Mouse (Mus musculus) kidney, postnatal 0 days (tissue): ENCODE results near the gene Gnas. TPM values are rescaled to one million over a fixed set of nuclear protein-coding genes. Genes with fewer than 3 reads are reported as not detected.

Source experiments
- ATAC-seq: fragments of 200-750 bp; cut with Nextera tagmentation; replicated peaks from 2 replicates; pipeline ENCODE4 v1.8.0; 2017; ENCODE audit warnings: low read depth, moderate number of reproducible peaks, moderate TSS enrichment, moderate library complexity; ENCODE audit not compliant: low FRiP score
- DNase-seq: peaks from one replicate; pipeline ENCODE4 v3.0.0-alpha.2; 2016; ENCODE audit warnings: low spot score
- H3K27ac ChIP-seq: fragments of 300-500 bp; sonication (generic); 2 replicates; pipeline ENCODE4 v1.5.1; 2014; ENCODE audit warnings: mild to moderate bottlenecking
- H3K27me3 ChIP-seq: fragments of 300-500 bp; sonication (generic); 2 replicates; pipeline ENCODE4 v1.6.1; 2014; ENCODE audit warnings: low read length, mixed read lengths; ENCODE audit not compliant: insufficient read depth
- H3K36me3 ChIP-seq: fragments of 300-500 bp; sonication (generic); 2 replicates; pipeline ENCODE4 v1.6.1; 2014; ENCODE audit warnings: low read length, mixed read lengths; ENCODE audit not compliant: insufficient read depth
- H3K4me1 ChIP-seq: fragments of 300-500 bp; sonication (generic); replicated peaks from 2 replicates; pipeline ENCODE4 v1.6.1; 2014; ENCODE audit warnings: antibody characterized with exemption, low read length, mixed read lengths; ENCODE audit not compliant: insufficient read depth
- H3K4me2 ChIP-seq: fragments of 300-500 bp; sonication (generic); 2 replicates; pipeline ENCODE4 v1.6.1; 2014; ENCODE audit warnings: mild to moderate bottlenecking, low read length, moderate library complexity, mixed read lengths
- H3K4me3 ChIP-seq: fragments of 300-500 bp; sonication (generic); replicated peaks from 2 replicates; pipeline ENCODE4 v1.5.1; 2014; ENCODE audit warnings: low read depth, low read length
- H3K9ac ChIP-seq: fragments of 300-500 bp; sonication (generic); 2 replicates; pipeline ENCODE4 v1.6.1; 2014; ENCODE audit warnings: low read depth, low read length
- H3K9me3 ChIP-seq: fragments of 300-500 bp; sonication (generic); replicated peaks from 2 replicates; pipeline ENCODE4 v1.6.1; 2016; ENCODE audit warnings: low read length, inconsistent platforms, mixed read lengths
- CTCF ChIP-seq: IDR thresholded peaks from 2 replicates; pipeline ENCODE4 v1.5.1; 2016; ENCODE audit warnings: antibody characterized with exemption, low read depth, mild to moderate bottlenecking, moderate library complexity
- WGBS: fragments of 180-500 bp; shearing (Covaris S2); extraction: QIAGEN DNeasy Blood & Tissue Kit; methylation state at CpG from one replicate; pipeline ENCODE4 v1.1.7; 2014; 5-methylcytosine and 5-hydroxymethylcytosine counted together
- polyA plus RNA-seq: library from polyadenylated mRNA; unstranded; fragments of >200 nt; fragmentation: Nextera tagmentation; extraction: Ambion mirVana; gene quantifications from 2 replicates; pipeline ENCODE4 v1.2.1, GENCODE M21; 2015

Gnas gene
- 1,338 and 1,363 TPM in 2 replicates for polyA plus RNA-seq

- Histone ChIP-seq H3K27me3 (peaks cover 16% of the 10 kb centered on the region), H3K4me3 (peak within 1 kb of the TSS; percentile 26), H3K9ac (no peak within 1 kb of the TSS), H3K4me1 (no peaks in the 10 kb centered on the region), H3K4me2 (peak within 1 kb of the TSS; percentile 44), H3K36me3 (peaks cover 26% of the 10 kb centered on the region), H3K27ac (no peak within 1 kb of the TSS), H3K9me3 (peaks cover 17% of the 10 kb centered on the region)
- 41% methylated on average over 19 of the region's 19 CpGs for WGBS
- peak; percentile 69 for TF ChIP-seq CTCF
- DNase-seq (peak; percentile 67), ATAC-seq (peak; percentile 38; the same call in 1 of the 2 replicates)
Measured at GRCm38 (mm10) chr2:174284011-174284410, at the start of gene Gnas. TSS of gene Gnas (plus strand) at chr2:174284320.

GRCm38 (mm10) chr2:174242431-174242830, 41.7 kb upstream of the Gnas start:
- Histone ChIP-seq H3K36me3 (no peaks in the 10 kb centered on the region), H3K27ac (no peak overlapping the region), H3K4me2 (no peak overlapping the region), H3K27me3 (no peaks in the 10 kb centered on the region), H3K4me3 (no peak overlapping the region), H3K9ac (no peak overlapping the region), H3K4me1 (no peaks in the 10 kb centered on the region), H3K9me3 (peaks cover 5% of the 10 kb centered on the region; the same call in 1 of the 2 replicates)
- WGBS = 85% methylated on average over 5 of the region's 5 CpGs
- ATAC-seq = no peak
- TF ChIP-seq CTCF = no peak
- DNase-seq = no peak

GRCm38 (mm10) chr2:174251963-174252362, 32.2 kb upstream of the Gnas start:
- Histone ChIP-seq H3K36me3 (no peaks in the 10 kb centered on the region), H3K9ac (no peak overlapping the region), H3K27me3 (no peaks in the 10 kb centered on the region), H3K4me3 (no peak overlapping the region), H3K27ac (no peak overlapping the region), H3K4me1 (no peaks in the 10 kb centered on the region), H3K4me2 (no peak overlapping the region), H3K9me3 (no peaks in the 10 kb centered on the region)
- TF ChIP-seq CTCF = no peak
- ATAC-seq (no peak), DNase-seq (no peak)

GRCm38 (mm10) chr2:174257312-174257711, 26.8 kb upstream of the Gnas start:
- Histone ChIP-seq H3K27me3 (no peaks in the 10 kb centered on the region), H3K27ac (no peak overlapping the region), H3K4me2 (no peak overlapping the region), H3K4me3 (no peak overlapping the region), H3K9ac (no peak overlapping the region), H3K9me3 (no peaks in the 10 kb centered on the region), H3K4me1 (no peaks in the 10 kb centered on the region), H3K36me3 (no peaks in the 10 kb centered on the region)
- TF ChIP-seq CTCF = no peak
- ATAC-seq = no peak
- DNase-seq = no peak
- WGBS = 54% methylated on average over 2 of the region's 2 CpGs

- no peaks in the 10 kb centered on the region for H3K9me3 ChIP-seq
- H3K4me2 ChIP-seq = no peak overlapping the region
- no peak overlapping the region for H3K9ac ChIP-seq
- 12% methylated on average over 3 of the region's 3 CpGs for WGBS
- no peaks in the 10 kb centered on the region for H3K36me3 ChIP-seq
- no peak for ATAC-seq
- H3K4me3 ChIP-seq = no peak overlapping the region
- no peak for TF ChIP-seq CTCF
- H3K27ac ChIP-seq = no peak overlapping the region
- no peaks in the 10 kb centered on the region for H3K27me3 ChIP-seq
- DNase-seq = no peak
- no peaks in the 10 kb centered on the region for H3K4me1 ChIP-seq
Measured at GRCm38 (mm10) chr2:174260004-174260403, 24.1 kb upstream of the Gnas start.

GRCm38 (mm10) chr2:174260908-174261800, 23.0 kb upstream of the Gnas start:
- H3K4me2 ChIP-seq = no peak overlapping the region
- no peak overlapping the region for H3K27ac ChIP-seq
- H3K4me1 ChIP-seq = no peaks in the 10 kb centered on the region
- TF ChIP-seq CTCF = no peak
- H3K4me3 ChIP-seq = no peak overlapping the region
- no peaks in the 10 kb centered on the region for H3K36me3 ChIP-seq
- H3K9me3 ChIP-seq = no peaks in the 10 kb centered on the region
- DNase-seq (no peak), ATAC-seq (no peak)
- no peaks in the 10 kb centered on the region for H3K27me3 ChIP-seq
- H3K9ac ChIP-seq = no peak overlapping the region
- WGBS = 29% methylated on average over 4 of the region's 4 CpGs

- WGBS = 66% methylated on average over 6 of the region's 6 CpGs
- Histone ChIP-seq H3K4me2 (no peak overlapping the region), H3K36me3 (no peaks in the 10 kb centered on the region), H3K9me3 (no peaks in the 10 kb centered on the region), H3K4me1 (no peaks in the 10 kb centered on the region), H3K27ac (no peak overlapping the region), H3K9ac (no peak overlapping the region), H3K4me3 (no peak overlapping the region), H3K27me3 (no peaks in the 10 kb centered on the region)
- no peak for TF ChIP-seq CTCF
- DNase-seq = no peak
- no peak for ATAC-seq
Measured at GRCm38 (mm10) chr2:174261801-174262200, 22.3 kb upstream of the Gnas start.
